Mouse (Mus musculus): ENCODE measurements around the gene Milr1. TPM values are rescaled to one million over a fixed set of nuclear protein-coding genes. Genes with fewer than 3 reads are reported as not detected.
A peak's percentile ranks its signal among the peaks of the same experiment; 100 is the strongest.
"Not testable (repeated sequence)": the region's sequence is repeated elsewhere in the genome, so short reads cannot be mapped to it uniquely, and the experiment has no call there.

Milr1 gene
- total RNA-seq, 2 experiments from 2014 or later = 0.62 to 1.3 TPM

DNA sequence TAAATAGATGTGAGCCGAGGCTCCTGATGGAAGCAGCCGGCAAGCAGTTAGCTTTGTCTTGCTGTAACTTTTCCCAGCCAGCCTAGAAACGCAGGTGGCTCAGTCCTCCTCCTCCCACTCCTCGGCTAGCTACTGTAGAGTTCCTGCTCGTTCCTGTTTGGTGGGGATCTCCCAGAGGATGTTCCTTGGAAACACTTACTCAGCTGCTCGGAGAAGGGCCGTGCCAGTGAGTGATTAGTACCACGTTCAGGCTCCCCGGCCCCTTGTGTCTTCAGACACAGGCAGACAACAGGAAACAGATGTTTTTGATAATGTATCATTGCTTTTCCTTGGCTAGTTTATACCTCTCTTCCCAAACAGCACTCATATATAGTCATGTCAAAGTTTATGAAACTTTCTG, 44.7 kb downstream of the Milr1 start:
- no peak for DNase-seq (ENCODE audit: low spot score in 2 of 2)

DNA sequence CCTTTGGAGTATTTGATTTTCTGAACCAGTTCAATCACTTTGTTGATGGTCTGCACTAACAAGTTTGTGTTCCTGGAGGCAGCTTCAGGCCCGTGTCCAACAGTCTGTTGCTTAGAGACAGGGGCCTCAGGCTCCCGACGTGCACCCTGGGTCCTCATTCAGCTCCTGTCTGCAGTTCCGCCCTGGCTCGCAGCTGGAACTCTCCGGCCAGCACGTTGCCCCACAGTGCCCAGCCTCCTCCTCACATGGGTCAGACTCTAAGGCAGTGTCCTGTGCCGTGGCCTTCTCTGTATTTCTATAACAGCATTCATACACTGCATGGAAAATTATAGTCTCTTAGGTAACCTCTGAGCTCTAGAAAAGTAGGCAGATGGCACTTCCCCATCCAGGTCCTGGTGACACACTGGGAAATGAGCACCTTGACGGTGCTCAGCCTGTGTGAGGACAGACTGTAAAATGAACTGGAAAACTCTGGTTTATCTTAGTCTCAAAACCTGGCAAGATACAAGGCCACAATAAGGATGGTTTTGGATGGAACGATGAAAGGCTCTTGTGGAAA, 51.1 kb downstream of the Milr1 start:
- DNase-seq (ENCODE audit: low spot score in 2 of 2) = peak; percentile 17 to 46

DNA sequence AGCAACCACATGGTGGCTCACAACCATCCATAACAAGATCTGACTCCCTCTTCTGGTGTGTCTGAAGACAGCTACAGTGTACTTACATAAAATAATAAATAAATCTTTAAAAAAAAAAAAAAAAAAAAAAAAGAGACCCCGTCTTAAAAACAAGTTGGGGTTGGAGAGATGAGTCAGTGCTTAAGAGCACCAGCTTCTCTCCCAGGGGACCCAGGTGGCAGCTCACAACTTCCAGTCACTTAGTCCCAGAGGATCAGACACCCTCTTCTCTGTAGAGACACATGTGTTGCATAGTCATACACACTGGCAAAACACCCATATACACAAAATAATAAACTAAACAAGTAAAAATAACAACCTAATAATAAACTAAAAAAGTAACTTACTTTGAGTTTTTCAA, 56.4 kb downstream of the Milr1 start:
- not testable (repeated sequence) for DNase-seq (ENCODE audit: low spot score in 2 of 2)

- DNase-seq (ENCODE audit: low spot score in 2 of 2) = no peak
Measured at GRCm38 (mm10) chr11:106812410-106813136, 61.5 kb downstream of the Milr1 start.

DNA sequence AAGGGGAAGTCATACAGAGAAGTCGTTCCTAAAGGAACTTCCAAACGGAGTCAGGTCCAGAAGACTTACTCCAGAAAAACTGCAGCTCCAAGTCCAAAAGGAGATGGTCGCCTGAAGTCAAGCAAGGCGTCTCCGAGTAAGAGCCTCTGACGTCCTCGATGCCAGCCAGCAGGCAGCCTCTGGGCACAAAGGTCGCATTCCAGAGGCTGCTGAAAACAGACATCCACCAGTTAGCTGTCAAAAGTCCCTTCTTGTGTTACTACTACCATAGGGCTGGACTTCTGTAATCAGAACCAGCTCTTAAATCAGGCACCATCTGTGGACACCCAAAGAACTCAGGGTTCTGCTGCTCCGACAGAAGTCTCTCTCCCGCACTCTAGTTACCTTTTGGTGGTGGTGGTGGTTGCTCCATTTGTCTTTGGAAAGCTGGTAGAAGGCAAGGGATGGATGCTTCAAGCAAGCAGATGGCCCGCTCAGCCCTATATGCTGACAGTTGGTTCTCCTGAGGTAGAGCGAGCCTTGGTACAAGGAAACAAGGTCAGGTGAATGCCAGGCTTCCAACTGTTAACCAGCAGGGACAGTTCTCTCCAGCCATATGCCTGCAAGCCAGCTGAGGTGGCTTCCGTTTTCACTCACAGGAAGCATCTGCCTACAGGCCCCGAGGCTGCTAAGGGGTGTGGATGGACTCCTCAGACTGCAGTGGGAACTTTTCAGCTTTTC, 63.7 kb downstream of the Milr1 start:
- no peak for DNase-seq (ENCODE audit: low spot score in 2 of 2)

DNA sequence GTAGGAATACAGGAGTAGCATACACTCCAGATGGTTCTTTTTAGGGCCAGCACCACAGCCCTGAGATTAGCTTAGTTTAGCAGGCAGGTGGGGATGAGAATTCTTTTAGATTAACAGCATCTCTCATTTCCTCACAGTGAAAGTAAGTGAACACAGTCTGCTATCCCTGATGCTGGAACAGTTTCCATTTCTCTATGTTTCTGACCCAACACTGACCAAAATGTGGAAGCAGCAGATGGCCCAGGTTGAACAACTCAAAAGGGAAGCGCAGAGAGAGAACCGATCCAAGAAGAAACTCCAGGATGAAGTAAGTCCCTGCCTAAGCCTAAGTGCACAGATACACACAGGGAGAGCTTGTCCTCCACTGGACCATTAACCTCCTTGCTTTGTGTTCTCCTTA, 64.3 kb downstream of the Milr1 start:
- no peak for DNase-seq (ENCODE audit: low spot score in 2 of 2)

DNA sequence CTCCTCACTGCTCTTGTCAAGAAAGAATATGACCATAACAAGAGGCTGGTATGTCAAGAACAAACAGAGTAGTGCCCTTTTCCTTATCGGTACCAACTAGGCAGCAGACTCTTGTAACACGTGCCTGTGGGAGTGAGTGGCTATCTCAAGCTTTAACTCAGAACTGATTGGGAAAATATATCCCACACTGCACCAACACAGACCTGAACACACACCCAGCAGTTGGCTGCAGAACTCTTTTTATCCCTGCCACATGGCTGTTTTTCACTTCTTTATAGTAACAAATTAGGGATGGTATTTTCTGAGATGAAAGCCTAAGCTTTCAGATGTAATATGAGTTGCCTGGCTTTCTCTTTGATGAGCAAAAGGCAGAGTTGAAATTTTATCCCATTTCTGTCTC, 64.7 kb downstream of the Milr1 start:
- no peak for DNase-seq (ENCODE audit: low spot score in 2 of 2)

DNA sequence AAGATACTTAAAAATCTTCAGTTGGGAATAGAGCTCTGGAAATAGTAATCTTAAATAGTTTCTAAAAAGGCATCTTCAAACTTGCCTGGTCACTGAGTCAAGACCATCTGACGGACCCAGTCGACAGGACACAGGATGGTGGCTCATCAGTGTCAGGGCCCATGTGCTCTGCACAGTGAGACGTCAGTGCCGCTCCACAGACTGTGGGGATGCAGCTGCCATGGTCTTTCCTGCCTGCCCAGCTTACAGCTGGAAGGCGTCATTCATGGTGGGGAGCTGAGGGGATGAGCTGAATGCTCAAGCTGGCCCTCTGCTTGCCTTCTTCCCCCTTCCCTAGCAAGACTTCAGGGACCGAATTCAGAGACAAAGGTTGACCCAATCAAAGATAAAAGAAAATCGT, 65.3 kb downstream of the Milr1 start:
- no peak for DNase-seq (ENCODE audit: low spot score in 2 of 2)

DNA sequence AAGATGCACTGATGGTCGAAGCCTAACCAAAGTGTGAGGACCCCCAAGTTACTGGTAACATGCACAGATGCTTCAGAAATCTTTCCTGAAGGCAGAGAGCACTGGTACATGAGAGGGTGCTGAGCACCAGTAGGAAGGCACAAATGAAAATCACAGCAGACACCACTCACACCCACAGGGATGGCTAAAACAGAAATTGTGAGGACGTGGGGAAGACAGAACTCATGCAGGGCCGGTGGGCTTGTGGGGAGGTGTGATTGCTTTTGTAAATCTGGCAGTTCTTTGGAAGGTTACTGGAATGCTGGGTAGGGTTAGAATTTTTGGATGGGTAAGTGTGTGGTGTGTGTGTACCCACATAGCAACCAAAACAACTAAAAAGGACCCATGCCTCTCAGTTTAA, 66.1 kb downstream of the Milr1 start:
- no peak for DNase-seq (ENCODE audit: low spot score in 2 of 2)

- DNase-seq (ENCODE audit: low spot score in 2 of 2) = no peak
Measured at GRCm38 (mm10) chr11:106817808-106818207, 66.8 kb downstream of the Milr1 start.

DNA sequence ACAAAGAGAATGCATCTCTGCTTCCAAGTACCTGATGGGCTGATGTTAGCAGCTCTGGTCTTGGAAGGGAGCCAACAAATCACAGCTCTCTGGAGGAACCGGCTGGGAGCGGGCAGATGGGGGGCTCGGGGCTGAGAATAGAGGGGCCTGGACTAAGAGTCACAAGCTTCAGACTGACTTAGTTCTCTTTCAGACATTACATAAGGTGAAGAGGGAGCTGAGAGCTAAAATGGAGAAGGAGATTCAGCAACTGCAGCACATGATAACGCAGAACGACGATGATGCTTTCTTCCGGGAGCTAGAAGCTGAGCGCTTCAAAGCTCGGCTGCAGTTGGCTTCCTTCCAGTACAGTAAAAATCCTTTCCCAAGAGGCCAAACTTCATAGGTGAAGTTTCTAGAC, 67.3 kb downstream of the Milr1 start:
- DNase-seq (ENCODE audit: low spot score in 2 of 2) = peak in 1 of 2 experiments; percentile 10

Small RNA genes within 50 kb of the gene (microRNA-seq; reads per million reads assigned to microRNA genes)
- gene Gm25994 (0 reads per million in 2 experiments), gene Mir3064 (20.1 to 21.0 reads per million in 2 experiments)

Other genes with a start within 250 kb of the Milr1 start
- 10 to 100 TPM; 96.1 to 98.4 TPM for gene Tex2, start 137.8 kb upstream of the Milr1 start, total RNA-seq (2021)
- gene Pecam1, start 598 bp upstream of the Milr1 start, total RNA-seq (2021) = 10 to 100 TPM; 18.5 to 19.7 TPM
- gene Polg2, start 28.3 kb downstream of the Milr1 start, total RNA-seq (2021) = 1 to 10 TPM; 3.9 to 5.6 TPM
- 100 to 1,000 TPM; 692 to 786 TPM for gene Ddx5, start 38.0 kb downstream of the Milr1 start, total RNA-seq (2021)
- 10 to 100 TPM; 11.3 to 12.9 TPM for gene Cep95, start 38.0 kb downstream of the Milr1 start, total RNA-seq (2021)
- 10 to 100 TPM; 29.5 to 31.1 TPM for gene Smurf2, start 169.5 kb downstream of the Milr1 start, total RNA-seq (2021)
- 10 to 100 TPM; 47.2 to 47.7 TPM for gene Kpna2, start 248.3 kb downstream of the Milr1 start, total RNA-seq (2021)

Data from layer of hippocampus, postnatal 10 days (tissue).